Mouse (Mus musculus) ovary, postnatal 14 days (tissue): Measurements from ENCODE around the gene Serpinb9e.
"Not testable (repeated sequence)": the region's sequence is repeated elsewhere in the genome, so short reads cannot be mapped to it uniquely, and the experiment has no call there.

Source experiments
- DNase-seq: peaks from one replicate; pipeline ENCODE4 v3.0.0; 2022; ENCODE audit warnings: low spot score

Serpinb9e gene

DNA sequence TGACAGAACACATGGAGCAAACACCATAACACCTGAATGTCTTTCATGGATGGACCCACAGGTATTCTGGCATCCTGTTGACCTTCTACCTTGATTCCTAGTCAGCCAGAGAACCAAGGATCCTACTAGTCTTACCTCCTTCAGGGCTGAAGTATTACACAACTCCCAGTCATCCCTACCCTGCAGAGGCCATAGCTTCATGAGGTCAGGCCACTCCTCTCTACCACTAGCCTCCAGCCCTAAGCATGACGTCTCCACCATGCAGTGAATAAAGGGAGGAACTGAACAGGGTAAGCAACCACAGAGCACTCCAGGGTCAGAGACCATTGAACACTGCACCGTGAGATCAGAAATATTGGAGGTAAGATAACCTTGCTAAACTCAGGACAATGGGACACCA is at the start of gene Serpinb9e:
Serpinb9e (plus strand) TSS at position 301 of the 400 bp plus-strand sequence.
- not testable (repeated sequence) for DNase-seq

DNA sequence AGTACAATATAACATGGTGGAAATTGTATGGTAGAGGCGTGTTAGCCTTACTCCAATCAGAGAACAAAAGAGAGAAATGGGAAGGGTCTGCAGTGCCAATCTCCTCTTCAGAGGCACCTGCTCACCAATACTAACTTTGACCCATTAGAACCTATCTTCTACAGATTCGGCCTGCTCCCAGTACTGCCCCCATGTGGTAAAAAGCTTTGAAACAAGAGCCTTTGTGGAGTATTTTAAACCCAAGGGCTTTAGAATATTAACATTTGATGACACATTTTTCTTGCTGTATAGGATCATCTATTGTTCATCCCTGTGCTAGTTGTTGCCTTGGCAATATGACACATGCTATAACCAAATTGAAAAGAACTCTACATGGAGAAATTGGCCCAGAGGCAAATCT is 49.7 kb upstream of the Serpinb9e start:
- DNase-seq = no peak

DNA sequence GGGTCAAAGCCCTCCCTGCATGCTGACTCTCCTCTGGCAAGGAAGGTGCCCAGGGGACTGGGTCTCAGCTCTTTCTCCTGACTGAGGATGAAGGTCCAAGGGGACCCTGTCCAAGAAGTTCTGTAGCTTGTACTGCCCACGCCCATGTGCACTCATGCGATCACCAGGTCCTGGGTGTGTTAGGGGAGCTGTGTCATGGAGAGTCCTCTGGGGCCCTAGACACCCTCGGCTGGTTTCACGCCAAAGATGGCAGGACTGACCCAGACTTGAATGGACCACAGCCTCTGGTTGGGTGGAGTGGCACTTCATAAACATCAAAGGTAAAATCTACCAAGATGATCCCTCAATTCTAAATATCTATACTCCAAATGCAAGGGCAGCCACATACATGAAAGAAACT is 59.2 kb downstream of the Serpinb9e start:
- DNase-seq = not testable (repeated sequence)
